Mouse (Mus musculus) ES-E14 (cell line): ENCODE results near the gene Fam172a. TPM values are rescaled to one million over a fixed set of nuclear protein-coding genes. Genes with fewer than 3 reads are reported as not detected.

ENCODE experiments used
- DNase-seq: peaks from one replicate; pipeline ENCODE4 v3.0.0-alpha.2; 2013; ENCODE audit warnings: low read depth, low spot score
- H3K27ac ChIP-seq: 2 replicates; pipeline ENCODE4 v1.5.1; 2012; ENCODE audit warnings: low read depth, mild to moderate bottlenecking, low read length, moderate library complexity, mixed read lengths; ENCODE audit not compliant: poor library complexity, insufficient read depth, severe bottlenecking
- H3K36me3 ChIP-seq: 2 replicates; pipeline ENCODE4 v1.6.1; 2012; ENCODE audit warnings: mild to moderate bottlenecking, low read length, moderate library complexity, mixed read lengths; ENCODE audit not compliant: control insufficient read depth, poor library complexity, insufficient read depth, severe bottlenecking
- H3K4me1 ChIP-seq, 2 experiments: fragments of 150-350 bp in 1 of 2; sonication (generic) in 1 of 2; 2 replicates each; pipeline ENCODE4 v1.6.1; 2012; ENCODE audit warnings: low read length in 2 of 2, mild to moderate bottlenecking in 1 of 2, mixed read lengths in 1 of 2; ENCODE audit not compliant: control insufficient read depth in 2 of 2, insufficient read depth in 2 of 2, poor library complexity in 1 of 2
- H3K4me3 ChIP-seq, 2 experiments: fragments of 150-350 bp in 1 of 2; sonication (generic) in 1 of 2; 2 replicates each; pipeline ENCODE4 v1.5.1; 2012; ENCODE audit warnings: low read length in 2 of 2, low read depth in 1 of 2, mild to moderate bottlenecking in 1 of 2, mixed read lengths in 1 of 2; ENCODE audit not compliant: insufficient read depth in 1 of 2, poor library complexity in 1 of 2, severe bottlenecking in 1 of 2
- H3K9ac ChIP-seq: 2 replicates; pipeline ENCODE4 v1.6.1; 2012; ENCODE audit warnings: low read depth, mild to moderate bottlenecking, low read length, mixed read lengths; ENCODE audit not compliant: poor library complexity, insufficient read depth, severe bottlenecking
- H3K9me3 ChIP-seq: fragments of 150-350 bp; sonication (generic); 2 replicates; pipeline ENCODE4 v1.6.1; 2012; ENCODE audit warnings: low read depth, mild to moderate bottlenecking, low read length; ENCODE audit not compliant: control insufficient read depth, insufficient read depth
- CHD2 ChIP-seq: IDR thresholded peaks from 2 replicates; pipeline ENCODE4 v1.6.1; 2014; ENCODE audit warnings: mild to moderate bottlenecking, low read depth, low read length, inconsistent platforms
- HCFC1 ChIP-seq: IDR thresholded peaks from 2 replicates; pipeline ENCODE4 v1.6.1; 2012; ENCODE audit warnings: low read length, inconsistent platforms, borderline replicate concordance; ENCODE audit not compliant: insufficient read depth
- MAFK ChIP-seq: IDR thresholded peaks from 2 replicates; pipeline ENCODE4 v1.6.1; 2014; ENCODE audit warnings: mild to moderate bottlenecking, low read depth, low read length, inconsistent platforms; ENCODE audit not compliant: insufficient read depth
- ZC3H11A ChIP-seq: IDR thresholded peaks from 2 replicates; pipeline ENCODE4 v1.6.1; 2012; ENCODE audit warnings: low read depth, mild to moderate bottlenecking, inconsistent platforms, low read length, borderline replicate concordance
- ZNF384 ChIP-seq: IDR thresholded peaks from 2 replicates; pipeline ENCODE4 v1.6.1; 2012; ENCODE audit warnings: low read depth, low read length, inconsistent platforms
- in situ Hi-C, 2 experiments: fragments of 600-800 bp; cut with MboI; formaldehyde crosslinking; loops; one replicate each; pipeline ENCODE4 v1.15.1; 2025; ENCODE audit warnings: low sequenced_read_pairs in 2 of 2, inconsistent platforms in 1 of 2; ENCODE audit not compliant: unreplicated experiment in 2 of 2
- total RNA-seq: library from RNA; depleted of rRNA; stranded (reverse); fragments of 300-350 nt; gene quantifications from 2 replicates; pipeline ENCODE4 v1.2.3, GENCODE M21; 2012

Fam172a gene
- total RNA-seq, 1 experiment = 8.7 TPM

- Histone ChIP-seq H3K36me3 (no peaks in the 10 kb centered on the region), H3K4me1 (no peaks in the 10 kb centered on the region), H3K27ac (no peak overlapping the region), H3K4me3 (no peak overlapping the region), H3K9me3 (no peaks in the 10 kb centered on the region), H3K9ac (no peak overlapping the region)
- in situ Hi-C loops = no loop called here
- DNase-seq = no peak
- TF ChIP-seq MAFK (no peak), ZNF384 (no peak), CHD2 (no peak), HCFC1 (no peak), ZC3H11A (no peak)
Observed at GRCm38 (mm10) chr13:78004649-78005048, 302.8 kb downstream of the Fam172a start.

GRCm38 (mm10) chr13:78005344-78005743, 303.5 kb downstream of the Fam172a start:
- in situ Hi-C loops = no loop called here
- H3K9ac ChIP-seq = no peak overlapping the region
- no peaks in the 10 kb centered on the region for H3K9me3 ChIP-seq
- TF ChIP-seq ZC3H11A (no peak), ZNF384 (no peak), CHD2 (no peak), HCFC1 (no peak), MAFK (no peak)
- no peak overlapping the region for H3K4me3 ChIP-seq
- no peaks in the 10 kb centered on the region for H3K4me1 ChIP-seq
- no peaks in the 10 kb centered on the region for H3K36me3 ChIP-seq
- no peak for DNase-seq
- no peak overlapping the region for H3K27ac ChIP-seq

- H3K9ac ChIP-seq = no peak overlapping the region
- H3K9me3 ChIP-seq = no peaks in the 10 kb centered on the region
- no peak overlapping the region for H3K4me3 ChIP-seq
- no peak for DNase-seq
- no peak overlapping the region for H3K27ac ChIP-seq
- TF ChIP-seq ZC3H11A (no peak), HCFC1 (no peak), ZNF384 (no peak), CHD2 (no peak), MAFK (no peak)
- H3K36me3 ChIP-seq = no peaks in the 10 kb centered on the region
- in situ Hi-C loops = no loop called here
- H3K4me1 ChIP-seq = no peaks in the 10 kb centered on the region
Observed at GRCm38 (mm10) chr13:78010176-78010575, 308.3 kb downstream of the Fam172a start.

GRCm38 (mm10) chr13:78024683-78025294, 323.0 kb downstream of the Fam172a start, which contains the start of gene Pou5f2:
TSS of gene Pou5f2 (plus strand) at chr13:78024902.
- H3K9me3 ChIP-seq = no peaks in the 10 kb centered on the region
- no peaks in the 10 kb centered on the region; the same call in 1 of the 2 replicates for H3K36me3 ChIP-seq
- peaks cover 0 to 2% of the 10 kb centered on the region in 2 experiments; a peak in 1 of 4 replicates for H3K4me1 ChIP-seq
- TF ChIP-seq ZC3H11A = no peak
- TF ChIP-seq CHD2 = no peak
- no peak for TF ChIP-seq HCFC1
- TF ChIP-seq ZNF384 = no peak
- in situ Hi-C loops = no loop called here
- H3K4me3 ChIP-seq = no peak within 1 kb of the TSS
- DNase-seq = peak; percentile 35
- H3K9ac ChIP-seq = no peak within 1 kb of the TSS
- H3K27ac ChIP-seq = no peak within 1 kb of the TSS
